Mouse (Mus musculus) splenic B cell, adult 2 months (primary cell): ENCODE measurements around the gene Nubpl.

Experiments used
- DNase-seq: peaks from one replicate; pipeline ENCODE4 v3.0.0-alpha.2; 2011; ENCODE audit warnings: low read depth, low spot score
- H3K27me3 ChIP-seq: 2 replicates; pipeline ENCODE4 v1.6.1; 2012; ENCODE audit warnings: mild to moderate bottlenecking, low read length, moderate library complexity, mixed read lengths; ENCODE audit not compliant: control insufficient read depth, poor library complexity, insufficient read depth, severe bottlenecking
- H3K36me3 ChIP-seq: 2 replicates; pipeline ENCODE4 v1.6.1; 2012; ENCODE audit warnings: mild to moderate bottlenecking, low read length, moderate library complexity, mixed read lengths; ENCODE audit not compliant: control insufficient read depth, poor library complexity, insufficient read depth, severe bottlenecking

The Nubpl gene

DNA sequence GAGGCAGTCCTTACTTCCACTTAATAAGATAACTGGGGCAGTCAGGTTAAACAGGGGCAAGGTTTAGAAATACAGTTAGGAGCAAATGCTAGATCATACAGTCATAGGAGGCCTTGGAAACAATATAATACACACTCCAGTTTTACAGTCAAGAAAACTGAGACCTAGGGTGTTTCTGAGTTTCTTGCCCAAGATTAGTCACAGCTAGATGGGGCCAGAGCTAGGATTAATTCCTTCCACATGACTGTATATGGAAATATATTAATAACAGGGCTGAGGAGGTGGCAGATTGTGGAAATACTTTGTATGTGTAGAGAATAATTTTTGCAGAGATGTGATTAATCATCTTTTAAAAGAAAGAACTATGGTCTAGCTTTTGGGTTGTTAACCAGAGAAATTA lies 186.9 kb downstream of the Nubpl start:
- H3K27me3 ChIP-seq, result no peaks in the 10 kb centered on the region
- no peaks in the 10 kb centered on the region for H3K36me3 ChIP-seq
- DNase-seq, result no peak

DNA sequence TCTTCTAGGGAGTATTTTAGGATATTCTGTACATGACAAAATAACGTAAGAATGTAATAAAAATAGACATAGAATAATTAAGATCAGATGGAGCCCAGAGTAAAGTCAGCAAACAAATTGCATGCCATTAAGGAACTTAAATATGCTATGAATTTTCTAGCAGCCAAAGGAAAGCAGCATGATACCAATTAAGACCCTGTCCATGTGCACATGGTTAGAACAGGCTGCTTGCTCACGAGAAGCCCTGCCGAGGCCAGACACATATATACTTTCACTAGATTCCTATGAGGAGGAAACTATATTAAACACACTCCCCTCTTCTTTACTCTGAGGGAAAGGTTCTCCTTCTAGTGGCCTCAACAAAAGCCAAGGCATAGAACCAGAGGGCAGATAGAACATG lies 189.3 kb downstream of the Nubpl start:
- H3K27me3 ChIP-seq, result no peaks in the 10 kb centered on the region
- no peaks in the 10 kb centered on the region for H3K36me3 ChIP-seq
- DNase-seq, result no peak

DNA sequence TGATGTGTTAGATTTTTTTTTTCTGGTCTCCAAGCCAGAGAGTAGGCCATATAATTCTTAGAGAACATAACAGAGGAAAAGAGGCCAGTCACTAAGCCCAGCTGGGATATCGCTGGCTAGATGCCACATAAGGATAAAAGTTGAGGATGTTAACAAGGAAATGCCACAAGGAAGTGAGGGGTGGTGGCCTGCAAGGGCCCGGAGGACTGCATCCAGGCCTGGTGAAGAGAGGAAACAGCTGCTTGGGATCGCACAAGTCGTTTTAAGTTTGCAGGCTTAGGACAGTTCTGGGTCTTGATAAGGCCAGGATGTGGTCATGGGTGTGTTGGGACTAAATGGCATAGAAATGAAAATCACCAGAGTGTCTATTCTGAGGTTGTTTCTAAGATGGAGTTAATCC lies 191.0 kb downstream of the Nubpl start:
- no peaks in the 10 kb centered on the region for H3K27me3 ChIP-seq
- DNase-seq, result no peak
- H3K36me3 ChIP-seq, result no peaks in the 10 kb centered on the region

DNA sequence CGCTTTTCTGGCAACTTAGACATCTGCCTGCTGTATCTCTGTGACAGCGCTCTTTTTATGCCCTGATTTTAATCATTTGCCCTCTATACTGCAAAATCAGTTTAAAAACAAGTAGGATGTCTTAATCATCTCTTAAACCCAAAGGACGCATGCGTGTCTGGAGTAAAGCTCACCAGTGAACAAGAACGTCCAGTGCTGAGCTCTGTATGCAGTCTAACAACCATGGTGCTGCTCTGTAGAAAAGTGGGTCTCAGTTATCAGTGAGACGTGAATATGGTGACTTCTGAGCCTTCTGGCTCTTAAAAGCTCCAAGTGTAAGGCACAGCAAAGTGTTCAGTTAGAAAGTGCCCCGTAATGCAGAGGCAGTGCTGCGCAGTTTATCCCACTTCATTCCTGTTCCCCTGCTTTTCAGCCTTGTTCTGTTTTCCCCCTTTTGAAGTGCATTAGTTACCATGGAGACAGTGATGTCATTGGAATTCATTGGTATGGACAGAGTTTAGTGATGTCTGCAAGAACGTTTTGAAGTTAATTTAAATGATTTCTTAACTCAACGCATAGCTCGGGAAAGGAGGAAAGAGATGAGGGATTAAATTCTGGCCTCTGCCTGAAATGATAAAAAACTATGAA lies 191.5 kb downstream of the Nubpl start:
- no peaks in the 10 kb centered on the region for H3K36me3 ChIP-seq
- DNase-seq, result no peak
- no peaks in the 10 kb centered on the region for H3K27me3 ChIP-seq

DNA sequence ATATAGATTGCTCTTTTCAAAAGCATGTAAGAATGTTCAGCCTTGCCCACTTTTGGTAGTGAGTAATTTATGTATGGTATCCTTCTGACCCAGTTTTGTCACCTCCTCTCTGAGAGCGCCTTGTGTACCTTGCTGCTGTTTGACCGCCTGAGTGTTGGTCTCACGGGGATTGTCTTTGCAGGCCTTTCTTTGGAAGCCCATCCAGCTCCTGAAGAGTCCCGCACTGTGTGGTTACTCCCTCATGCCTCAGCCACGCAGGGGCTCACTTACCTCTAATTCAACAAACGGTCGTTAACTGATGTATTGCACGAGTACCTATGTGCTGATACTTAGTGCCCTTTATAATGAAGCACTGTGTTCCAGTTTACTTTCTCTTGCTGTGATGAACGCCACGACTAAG lies 192.1 kb downstream of the Nubpl start:
- DNase-seq, result no peak
- Histone ChIP-seq H3K27me3 (no peaks in the 10 kb centered on the region), H3K36me3 (no peaks in the 10 kb centered on the region)

DNA sequence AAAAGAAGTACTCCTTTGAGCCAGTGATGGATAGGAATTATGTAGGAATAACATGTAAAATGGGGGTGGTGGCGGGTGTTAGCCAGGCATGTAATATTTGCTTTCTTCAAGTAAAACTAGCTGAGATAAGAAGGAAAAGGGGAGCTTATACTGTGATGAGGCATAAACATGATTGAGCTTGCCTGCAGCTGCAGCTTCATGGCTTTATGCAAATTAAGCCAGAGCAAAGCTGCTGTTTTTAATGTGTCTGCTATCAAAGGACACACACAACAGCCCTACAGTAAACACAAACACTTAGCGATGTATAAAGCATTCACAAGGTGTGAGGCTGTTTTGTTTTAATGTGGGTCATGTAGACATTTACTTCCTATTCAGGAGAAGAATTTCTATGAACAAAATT lies 196.4 kb downstream of the Nubpl start:
- no peaks in the 10 kb centered on the region for H3K27me3 ChIP-seq
- H3K36me3 ChIP-seq, result no peaks in the 10 kb centered on the region
- no peak for DNase-seq

DNA sequence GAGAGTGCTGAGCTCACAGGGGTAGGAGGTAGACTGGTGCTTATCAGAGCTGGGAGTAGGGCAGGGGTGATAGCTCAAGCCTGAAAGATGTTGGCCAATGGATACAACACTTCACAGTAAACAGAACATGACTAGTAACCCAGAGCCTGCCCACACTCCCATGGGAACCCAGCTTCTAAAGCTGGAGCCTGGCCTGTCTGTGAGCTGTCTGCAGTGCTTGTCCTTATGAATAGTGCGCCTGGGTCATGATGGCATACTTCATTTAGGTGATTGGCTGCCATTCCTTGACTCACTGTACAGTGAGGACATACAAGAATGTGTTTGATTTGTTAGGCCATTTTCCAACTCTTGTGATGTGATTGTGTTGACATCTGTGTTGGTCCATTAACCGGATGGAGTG lies 200.5 kb downstream of the Nubpl start:
- no peak for DNase-seq
- Histone ChIP-seq H3K36me3 (no peaks in the 10 kb centered on the region), H3K27me3 (no peaks in the 10 kb centered on the region)

DNA sequence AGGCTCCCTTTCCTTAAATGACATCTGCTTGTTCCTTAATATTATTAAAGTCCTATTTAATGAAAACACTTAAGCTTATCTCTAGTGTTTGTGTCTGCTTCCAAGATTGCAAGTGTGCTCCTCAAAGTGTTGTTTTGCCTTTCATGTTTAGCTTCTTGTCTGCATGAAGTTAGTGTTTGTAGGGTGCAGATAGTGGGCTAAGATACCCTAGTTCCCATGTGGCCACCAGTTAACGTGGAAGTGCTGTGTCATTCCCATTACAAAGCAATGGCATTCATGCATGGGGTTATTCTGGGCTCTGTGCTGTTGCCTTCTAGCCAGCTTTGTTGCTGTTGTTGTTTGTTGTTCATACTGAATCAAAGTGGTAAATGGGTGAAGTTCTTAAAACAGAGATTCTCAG lies 201.1 kb downstream of the Nubpl start:
- Histone ChIP-seq H3K27me3 (no peaks in the 10 kb centered on the region), H3K36me3 (no peaks in the 10 kb centered on the region)
- DNase-seq, result no peak

DNA sequence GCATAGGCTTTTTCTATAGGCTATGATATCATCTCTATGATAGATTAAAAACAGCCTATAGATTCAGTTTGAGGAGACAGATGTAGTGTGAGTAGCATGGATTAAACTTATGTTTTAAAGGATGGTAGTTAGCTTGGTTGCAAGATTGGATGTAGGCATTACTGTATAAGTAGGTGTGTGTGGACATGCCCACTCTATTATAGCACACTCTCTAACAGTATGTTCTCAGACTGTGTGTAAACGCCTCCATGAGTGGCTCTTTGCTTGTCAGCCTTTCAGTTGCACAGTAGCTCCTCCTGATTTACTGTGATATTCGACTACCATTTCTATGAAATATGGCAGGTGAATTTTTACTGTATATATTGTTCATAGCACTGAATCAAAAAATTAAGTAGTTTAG lies 205.4 kb downstream of the Nubpl start:
- H3K36me3 ChIP-seq, result no peaks in the 10 kb centered on the region
- no peak for DNase-seq
- H3K27me3 ChIP-seq, result no peaks in the 10 kb centered on the region

DNA sequence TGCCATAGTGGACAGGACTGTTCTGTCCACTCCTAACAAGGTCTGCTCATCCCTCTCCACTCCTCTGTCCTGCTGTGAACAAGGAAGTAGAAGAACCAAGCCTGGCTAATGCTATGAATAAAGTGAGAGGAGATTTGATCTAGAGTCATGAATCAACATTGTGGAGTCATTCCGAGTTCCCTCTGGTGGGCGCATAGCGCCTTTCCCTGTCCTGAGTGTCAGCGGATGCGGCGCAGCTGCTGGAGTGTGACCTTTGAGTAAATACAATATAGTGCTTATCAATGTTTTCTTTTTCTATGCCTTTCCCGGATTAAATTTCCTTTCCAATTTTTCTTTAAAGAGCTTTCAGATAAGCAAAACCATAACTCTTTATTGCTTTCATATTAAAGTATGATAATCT lies 208.8 kb downstream of the Nubpl start:
- Histone ChIP-seq H3K36me3 (no peaks in the 10 kb centered on the region), H3K27me3 (no peaks in the 10 kb centered on the region)
- no peak for DNase-seq

DNA sequence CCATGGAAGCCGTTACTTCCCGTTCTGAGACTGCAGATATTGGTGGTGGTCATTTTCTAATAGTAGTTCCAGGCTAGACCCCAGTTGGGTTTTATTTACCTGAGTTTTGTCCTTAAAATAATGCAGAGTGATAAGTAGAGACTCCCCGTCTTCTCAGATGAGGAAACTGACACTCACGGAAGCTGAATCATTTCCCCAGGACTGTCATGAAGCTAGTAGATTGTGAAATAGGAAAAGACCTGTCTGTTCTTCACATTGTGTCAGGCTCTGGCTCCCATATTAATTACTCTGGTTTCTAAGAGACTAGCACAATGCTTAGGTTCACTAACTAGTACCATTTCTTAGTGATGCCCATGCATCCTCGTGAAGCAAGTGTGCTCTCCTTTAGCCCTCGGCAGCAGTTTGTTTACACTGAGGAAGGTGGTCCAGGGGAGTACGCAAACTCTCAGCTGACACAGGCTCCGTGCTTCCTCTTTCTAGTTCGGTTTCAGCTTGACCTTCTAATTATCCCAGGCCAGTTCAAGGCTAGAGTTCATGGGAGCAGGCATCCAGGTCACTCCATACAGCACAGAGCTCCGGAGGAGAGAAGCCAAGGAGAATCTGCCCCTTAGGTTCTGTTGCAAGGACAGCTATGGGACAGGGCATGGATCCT lies 209.9 kb downstream of the Nubpl start:
- no peak for DNase-seq
- H3K36me3 ChIP-seq, result no peaks in the 10 kb centered on the region
- H3K27me3 ChIP-seq, result no peaks in the 10 kb centered on the region

DNA sequence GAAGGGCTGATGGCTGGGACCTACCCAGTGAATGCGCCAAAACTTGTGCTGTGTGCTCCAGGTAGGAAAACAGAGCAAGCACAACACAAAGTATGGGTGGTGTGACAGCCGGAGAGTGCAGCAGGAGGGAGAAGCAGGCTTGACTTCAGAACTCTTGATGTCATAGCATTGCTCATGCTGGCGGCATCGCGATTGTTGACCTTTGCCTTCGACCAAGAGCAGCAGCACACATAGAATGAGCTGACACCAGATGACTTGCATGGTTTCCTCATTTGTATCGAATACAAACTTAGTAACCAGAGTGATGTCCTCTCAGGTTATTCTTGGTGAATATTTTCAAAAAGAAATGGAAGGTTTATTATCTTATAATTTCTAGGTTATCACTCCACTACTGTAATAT lies 211.1 kb downstream of the Nubpl start:
- Histone ChIP-seq H3K27me3 (no peaks in the 10 kb centered on the region), H3K36me3 (no peaks in the 10 kb centered on the region)
- DNase-seq, result no peak

DNA sequence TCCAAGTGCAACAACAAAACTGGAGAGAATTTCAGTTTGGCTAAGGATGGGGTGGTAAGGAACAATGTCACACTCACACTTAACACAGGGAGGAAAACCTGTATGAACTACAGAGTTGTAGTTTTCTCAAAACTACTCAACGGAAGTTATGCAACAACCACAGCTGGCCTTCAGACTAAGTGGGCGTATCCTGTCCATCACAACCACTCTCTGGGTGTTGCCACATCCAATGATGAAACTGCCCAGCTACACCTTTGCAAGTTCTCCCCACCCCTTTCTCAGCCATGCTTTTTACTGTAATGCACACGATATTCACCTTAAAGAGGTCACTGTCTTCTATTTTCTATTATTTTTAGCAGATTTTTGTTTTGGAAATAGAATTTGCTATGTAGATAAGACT lies 217.3 kb downstream of the Nubpl start:
- DNase-seq, result no peak
- no peaks in the 10 kb centered on the region for H3K27me3 ChIP-seq
- no peaks in the 10 kb centered on the region for H3K36me3 ChIP-seq

DNA sequence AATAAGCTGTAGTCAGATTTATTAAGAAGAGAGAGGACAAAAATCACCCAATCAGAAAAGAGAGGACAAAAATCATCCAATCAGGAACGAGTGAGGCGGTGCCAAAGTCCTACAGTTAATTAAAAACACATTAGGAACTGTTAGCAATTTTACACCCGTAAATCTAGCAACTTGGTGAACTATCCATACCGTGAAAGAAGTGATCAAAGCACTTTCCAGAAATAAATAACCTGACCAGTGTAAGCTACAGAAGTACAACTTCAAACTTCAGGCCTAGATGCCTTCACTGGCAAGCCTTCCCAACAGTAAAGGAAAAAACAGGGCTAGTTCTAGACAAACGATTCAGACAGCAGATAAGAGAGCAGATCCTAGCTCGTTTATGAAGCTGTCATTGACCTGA lies 220.1 kb downstream of the Nubpl start:
- Histone ChIP-seq H3K27me3 (no peaks in the 10 kb centered on the region), H3K36me3 (no peaks in the 10 kb centered on the region)
- DNase-seq, result no peak

DNA sequence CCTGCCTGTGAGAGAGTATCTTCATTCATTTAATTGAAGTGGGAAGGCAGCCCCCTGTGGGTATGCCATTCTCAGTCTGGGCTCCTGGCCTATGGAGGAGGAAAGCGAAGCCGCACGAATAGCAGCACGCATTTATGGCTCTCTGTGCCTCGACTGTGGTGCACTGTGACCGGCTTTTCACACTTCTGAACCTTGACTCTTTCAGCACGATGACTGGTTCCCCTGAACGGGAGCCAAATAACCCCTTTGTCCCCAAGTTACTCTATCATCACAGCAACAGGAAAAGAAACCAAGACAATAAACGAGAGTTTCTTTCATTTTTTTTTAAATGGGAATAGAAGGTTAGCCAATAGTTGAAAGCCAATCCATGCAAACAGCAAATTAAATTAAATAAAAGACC lies 220.9 kb downstream of the Nubpl start:
- no peak for DNase-seq
- Histone ChIP-seq H3K27me3 (no peaks in the 10 kb centered on the region), H3K36me3 (no peaks in the 10 kb centered on the region)

DNA sequence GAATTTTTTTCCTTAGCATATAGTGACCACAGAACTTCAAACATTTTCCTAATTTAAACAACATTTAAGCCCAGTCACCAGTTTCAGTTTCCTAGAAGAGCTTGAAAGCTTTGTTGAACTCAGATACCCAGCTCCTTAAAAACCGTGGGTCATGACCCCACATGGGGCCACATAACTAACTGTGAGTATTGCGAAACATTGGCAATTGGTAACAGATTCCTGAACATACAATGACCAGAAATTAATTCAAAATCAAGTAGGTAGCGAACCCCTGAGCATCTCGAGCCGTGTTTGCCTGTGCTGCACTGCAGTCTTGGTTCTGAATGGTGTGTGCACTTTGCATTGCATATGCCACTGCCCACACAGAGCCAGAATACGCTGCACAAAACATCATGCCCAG lies 221.6 kb downstream of the Nubpl start:
- DNase-seq, result no peak
- H3K27me3 ChIP-seq, result no peaks in the 10 kb centered on the region
- H3K36me3 ChIP-seq, result no peaks in the 10 kb centered on the region
